Mouse (Mus musculus): ENCODE results near the gene Svs4.
"Not testable (repeated sequence)": the region's sequence is repeated elsewhere in the genome, so short reads cannot be mapped to it uniquely, and the experiment has no call there.

Gene Svs4

GRCm38 (mm10) chr2:164278359-164278758, at the start of gene Svs4:
TSS of gene Svs4 (minus strand) at chr2:164278459.
- no peak for DNase-seq (ENCODE audit: low spot score)

- DNase-seq (ENCODE audit: low spot score) = no peak
Observed at GRCm38 (mm10) chr2:164320983-164321382, 42.7 kb upstream of the Svs4 start.

- DNase-seq (ENCODE audit: low spot score) = not testable (repeated sequence)
Observed at GRCm38 (mm10) chr2:164316451-164316850, 38.2 kb upstream of the Svs4 start, which contains the start of gene Svs6. TSS of gene Svs6 (plus strand) at chr2:164316751.

- DNase-seq (ENCODE audit: low spot score) = not testable (repeated sequence)
Observed at GRCm38 (mm10) chr2:164315460-164315859, 37.2 kb upstream of the Svs4 start.

GRCm38 (mm10) chr2:164312599-164312998, 34.3 kb upstream of the Svs4 start:
- DNase-seq (ENCODE audit: low spot score) = no peak

DNA sequence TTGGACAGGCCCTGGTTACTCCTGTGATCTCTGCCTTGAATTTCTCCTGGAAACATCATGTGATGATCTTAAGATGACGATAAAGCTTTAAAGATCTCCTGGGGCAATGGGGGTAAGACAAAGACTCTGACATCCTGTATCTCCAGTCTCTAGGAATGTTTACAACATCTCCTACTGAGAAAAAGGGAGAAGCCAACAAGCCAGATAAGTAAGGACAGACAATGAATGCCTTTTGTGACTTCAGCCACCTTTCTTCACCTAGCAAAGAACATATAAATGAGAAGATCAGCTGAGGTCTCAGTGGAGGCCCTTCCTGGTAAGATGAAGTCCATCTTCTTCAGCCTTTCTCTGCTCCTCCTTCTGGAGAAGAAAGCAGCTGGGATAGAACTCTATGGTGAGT, 10.7 kb upstream of the Svs4 start, which contains the start of gene Svs3a:
Svs3a (plus strand) TSS at position 301 of the 400 bp plus-strand sequence.
- not testable (repeated sequence) for DNase-seq (ENCODE audit: low spot score)

DNA sequence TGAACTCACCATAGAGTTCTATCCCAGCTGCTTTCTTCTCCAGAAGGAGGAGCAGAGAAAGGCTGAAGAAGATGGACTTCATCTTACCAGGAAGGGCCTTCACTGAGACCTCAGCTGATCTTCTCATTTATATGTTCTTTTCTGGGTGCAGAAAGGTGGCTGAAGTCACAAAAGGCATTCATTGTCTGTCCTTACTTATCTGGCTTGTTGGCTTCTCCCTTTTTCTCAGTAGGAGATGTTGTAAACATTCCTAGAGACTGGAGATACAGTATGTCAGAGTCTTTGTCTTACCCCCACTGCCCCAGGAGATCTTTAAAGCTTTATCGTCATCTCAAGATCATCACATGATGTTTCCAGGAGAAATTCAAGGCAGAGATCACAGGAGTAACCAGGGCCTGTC, 21.7 kb downstream of the Svs4 start, which contains the start of gene Svs3b:
Svs3b (minus strand) TSS at position 101 of the 400 bp plus-strand sequence.
- not testable (repeated sequence) for DNase-seq (ENCODE audit: low spot score)

GRCm38 (mm10) chr2:164238366-164238765, 39.9 kb downstream of the Svs4 start, which contains the start of gene Svs2:
TSS of gene Svs2 (minus strand) at chr2:164238466.
- DNase-seq (ENCODE audit: low spot score) = no peak

GRCm38 (mm10) chr2:164232671-164233070, 45.6 kb downstream of the Svs4 start:
- DNase-seq (ENCODE audit: low spot score) = no peak

DNA sequence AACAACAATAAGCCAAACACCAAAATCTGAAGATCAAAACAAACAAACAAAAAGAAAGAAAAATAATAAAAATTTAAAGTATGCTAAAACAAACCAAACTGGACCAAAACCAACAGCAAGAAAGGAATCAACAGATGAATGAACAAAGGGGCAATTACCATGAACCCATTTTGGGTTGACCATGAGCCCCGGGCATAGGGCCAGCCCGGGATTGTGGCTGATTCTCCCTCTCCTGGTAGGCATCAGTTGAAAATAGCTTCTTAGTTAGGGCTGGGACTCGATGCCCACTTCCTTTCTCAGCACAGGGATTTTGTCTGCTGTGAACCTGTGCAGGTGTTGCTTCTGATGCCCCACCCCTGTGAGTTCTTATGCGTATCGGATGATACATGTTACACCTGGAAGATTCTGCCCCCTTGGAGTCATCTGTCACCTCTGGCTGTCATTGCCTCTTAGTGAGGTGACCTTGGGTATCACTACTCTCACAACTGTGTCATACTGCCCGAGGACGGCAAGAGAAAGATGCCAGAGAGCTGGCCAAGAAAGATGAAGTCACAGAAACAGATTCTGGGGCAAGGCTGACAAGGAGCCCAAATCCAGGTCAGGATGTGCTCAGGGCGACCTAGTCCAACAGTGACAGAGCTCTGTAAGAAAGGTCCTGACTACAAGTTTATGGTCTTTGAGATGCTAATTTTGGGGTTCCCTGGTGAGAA, 49.7 kb downstream of the Svs4 start:
- no peak for DNase-seq (ENCODE audit: low spot score)

Data from testis, postnatal 14 days (tissue).